Mouse (Mus musculus) frontal cortex, postnatal 36 days (tissue): ENCODE data around the gene E030030I06Rik.
"Not testable (repeated sequence)": the region's sequence is repeated elsewhere in the genome, so short reads cannot be mapped to it uniquely, and the experiment has no call there.

Experiments
- DNase-seq, 2 experiments: peaks; one replicate each; pipeline ENCODE4 v3.0.0; 2022; ENCODE audit warnings: low spot score in 2 of 2

E030030I06Rik gene

GRCm38 (mm10) chr10:22149073-22149690 lies at the start of gene E030030I06Rik:
E030030I06Rik (minus strand) TSS chr10:22149270.
- peak in 1 of 2 experiments; percentile 44 for DNase-seq

GRCm38 (mm10) chr10:22191035-22191434 lies 42.0 kb upstream of the E030030I06Rik start:
- DNase-seq, result not testable (repeated sequence)

- not testable (repeated sequence) for DNase-seq
Measured at GRCm38 (mm10) chr10:22176515-22176914, 27.4 kb upstream of the E030030I06Rik start.

GRCm38 (mm10) chr10:22174190-22174487 lies 25.1 kb upstream of the E030030I06Rik start:
- not testable (repeated sequence) for DNase-seq

GRCm38 (mm10) chr10:22173335-22174189 lies 24.5 kb upstream of the E030030I06Rik start:
- DNase-seq, result not testable (repeated sequence)

- DNase-seq, result not testable (repeated sequence)
Measured at GRCm38 (mm10) chr10:22172431-22173334, 23.6 kb upstream of the E030030I06Rik start.

- not testable (repeated sequence) for DNase-seq
Measured at GRCm38 (mm10) chr10:22169116-22169515, 20.0 kb upstream of the E030030I06Rik start.

GRCm38 (mm10) chr10:22167061-22167460 lies 18.0 kb upstream of the E030030I06Rik start:
- not testable (repeated sequence) for DNase-seq

GRCm38 (mm10) chr10:22166025-22166424 lies 17.0 kb upstream of the E030030I06Rik start:
- not testable (repeated sequence) for DNase-seq

GRCm38 (mm10) chr10:22165328-22166003 lies 16.4 kb upstream of the E030030I06Rik start:
- not testable (repeated sequence) for DNase-seq

GRCm38 (mm10) chr10:22163705-22164583 lies 14.9 kb upstream of the E030030I06Rik start:
- DNase-seq, result peak; percentile 78 to 79

- not testable (repeated sequence) for DNase-seq
Measured at GRCm38 (mm10) chr10:22163279-22163678, 14.2 kb upstream of the E030030I06Rik start.

GRCm38 (mm10) chr10:22159581-22160140 lies 10.6 kb upstream of the E030030I06Rik start:
- no peak for DNase-seq

GRCm38 (mm10) chr10:22159131-22159561 lies 10.1 kb upstream of the E030030I06Rik start:
- no peak for DNase-seq

- not testable (repeated sequence) for DNase-seq
Measured at GRCm38 (mm10) chr10:22158310-22158999, 9.4 kb upstream of the E030030I06Rik start, which contains the start of the genes Raet1e and H60b. Raet1e (plus strand) TSS chr10:22158569. H60b (plus strand) TSS chr10:22158586.

GRCm38 (mm10) chr10:22154871-22155799 lies 6.1 kb upstream of the E030030I06Rik start:
- DNase-seq, result no peak

GRCm38 (mm10) chr10:22154127-22154526 lies 5.1 kb upstream of the E030030I06Rik start:
- not testable (repeated sequence) for DNase-seq

- not testable (repeated sequence) for DNase-seq
Measured at GRCm38 (mm10) chr10:22153147-22153690, 4.1 kb upstream of the E030030I06Rik start.
